Mouse (Mus musculus): ENCODE measurements around the gene Paxx.

Paxx gene

GRCm38 (mm10) chr2:25460551-25461309, at the start of gene Paxx:
Gene Paxx (minus strand): TSS chr2:25461094.
- in situ Hi-C loops (cut with MboI, MseI) = no loop called here

GRCm38 (mm10) chr2:25509912-25510311, 49.0 kb upstream of the Paxx start:
- in situ Hi-C loops (cut with MboI, MseI) = no loop called here

GRCm38 (mm10) chr2:25506964-25507363, 46.1 kb upstream of the Paxx start:
- in situ Hi-C loops (cut with MboI, MseI) = no loop called here

GRCm38 (mm10) chr2:25505860-25506259, 45.0 kb upstream of the Paxx start:
- in situ Hi-C loops (cut with MboI, MseI) = no loop called here

- in situ Hi-C loops (cut with MboI, MseI) = no loop called here
These were observed 44.1 kb upstream of the Paxx start for GRCm38 (mm10) chr2:25505000-25505399.

GRCm38 (mm10) chr2:25504538-25504937, 43.6 kb upstream of the Paxx start:
- in situ Hi-C loops (cut with MboI, MseI) = no loop called here

- in situ Hi-C loops (cut with MboI, MseI) = no loop called here
These were observed 41.8 kb upstream of the Paxx start for GRCm38 (mm10) chr2:25502726-25503125.

GRCm38 (mm10) chr2:25501593-25502486, 40.9 kb upstream of the Paxx start, which contains the start of gene C8g:
Gene C8g (minus strand): TSS chr2:25501719.
- in situ Hi-C loops (cut with MboI, MseI) = no loop called here

GRCm38 (mm10) chr2:25500576-25501405, 39.9 kb upstream of the Paxx start, which contains the start of gene Fbxw5:
Gene Fbxw5 (plus strand): TSS chr2:25500750.
- in situ Hi-C loops (cut with MboI, MseI) = no loop called here

GRCm38 (mm10) chr2:25500071-25500575, 39.2 kb upstream of the Paxx start:
- in situ Hi-C loops (cut with MboI, MseI) = no loop called here

GRCm38 (mm10) chr2:25498622-25499478, 38.0 kb upstream of the Paxx start:
- in situ Hi-C loops (cut with MboI, MseI) = no loop called here

GRCm38 (mm10) chr2:25497846-25498575, 37.1 kb upstream of the Paxx start:
- in situ Hi-C loops (cut with MboI, MseI) = no loop called here

- in situ Hi-C loops (cut with MboI, MseI) = no loop called here
These were observed 35.6 kb upstream of the Paxx start for GRCm38 (mm10) chr2:25496462-25496861.

GRCm38 (mm10) chr2:25493476-25493961, 32.6 kb upstream of the Paxx start, which contains the start of gene Lcn12:
Gene Lcn12 (minus strand): TSS chr2:25493911.
- in situ Hi-C loops (cut with MboI, MseI) = loop anchor here (5.0 kb wide), 1 partner anchor 1079 kb away; no protein-coding TSS in a partner anchor

- in situ Hi-C loops (cut with MboI, MseI) = loop anchor here (5.0 kb wide), 1 partner anchor 1079 kb away; no protein-coding TSS in a partner anchor
These were observed 32.1 kb upstream of the Paxx start for GRCm38 (mm10) chr2:25492988-25493387.

- in situ Hi-C loops (cut with MboI, MseI) = no loop called here
These were observed 27.8 kb upstream of the Paxx start for GRCm38 (mm10) chr2:25488671-25489068.

GRCm38 (mm10) chr2:25487965-25488670, 27.2 kb upstream of the Paxx start:
- in situ Hi-C loops (cut with MboI, MseI) = no loop called here

- in situ Hi-C loops (cut with MboI, MseI) = no loop called here
These were observed 24.2 kb upstream of the Paxx start for GRCm38 (mm10) chr2:25484901-25485647.

Data from T-helper 2 cell (primary cell).